Mouse (Mus musculus) thymus, postnatal 4 days (tissue): ENCODE results near the gene Lnp1.
"Not testable (repeated sequence)": the region's sequence is repeated elsewhere in the genome, so short reads cannot be mapped to it uniquely, and the experiment has no call there.

Experiments
- DNase-seq: peaks from one replicate; pipeline ENCODE4 v3.0.0; 2021

Lnp1 gene

DNA sequence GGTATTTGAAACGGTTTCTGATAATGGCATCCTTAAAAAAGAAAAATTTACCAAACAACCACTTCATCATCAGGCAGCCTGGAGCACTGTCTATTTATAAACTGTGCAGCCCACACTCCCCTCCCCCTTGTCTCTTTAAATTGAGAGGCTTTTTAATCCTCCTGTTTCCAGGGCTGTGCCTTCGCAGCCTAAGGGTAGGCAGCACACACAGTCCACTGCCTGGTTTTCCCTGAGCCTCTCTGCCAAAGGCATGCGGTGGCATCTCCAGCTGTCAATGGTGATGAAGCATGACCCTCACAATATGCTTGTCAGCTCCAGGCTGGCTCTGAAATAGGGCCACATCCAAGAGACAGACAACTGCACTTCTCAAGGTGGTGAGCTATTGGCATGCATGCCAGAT is at the start of gene Lnp1:
TSS of gene Lnp1 (minus strand) at position 39 of the 400 bp plus-strand sequence.
- no peak for DNase-seq

DNA sequence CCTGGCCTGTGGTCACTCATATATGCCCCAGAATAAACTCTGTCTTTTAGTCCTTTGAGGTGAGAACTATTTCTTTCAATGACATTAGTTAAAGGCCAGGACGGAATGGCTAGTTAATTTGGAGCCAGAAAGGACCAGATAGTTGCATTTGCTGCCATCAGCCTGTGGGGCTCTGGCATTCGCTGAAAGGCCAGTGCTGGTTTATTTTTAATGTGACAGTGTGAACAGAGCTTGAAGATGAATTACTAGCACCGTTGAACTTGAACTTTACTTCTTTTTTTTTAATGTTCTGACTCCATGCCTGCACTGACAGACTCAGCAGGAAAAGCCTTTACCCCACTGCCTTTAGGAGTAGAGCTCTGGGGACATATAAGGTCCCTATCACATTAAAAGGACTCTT is 46.8 kb upstream of the Lnp1 start:
- no peak for DNase-seq

GRCm38 (mm10) chr16:56958311-56958710 is 30.4 kb upstream of the Lnp1 start:
- DNase-seq: not testable (repeated sequence)

GRCm38 (mm10) chr16:56949085-56949484 is 21.2 kb upstream of the Lnp1 start:
- no peak for DNase-seq

GRCm38 (mm10) chr16:56942341-56942740 is 14.5 kb upstream of the Lnp1 start:
- DNase-seq: no peak

- no peak for DNase-seq
Observed at GRCm38 (mm10) chr16:56920102-56920657, 7.7 kb downstream of the Lnp1 start.

DNA sequence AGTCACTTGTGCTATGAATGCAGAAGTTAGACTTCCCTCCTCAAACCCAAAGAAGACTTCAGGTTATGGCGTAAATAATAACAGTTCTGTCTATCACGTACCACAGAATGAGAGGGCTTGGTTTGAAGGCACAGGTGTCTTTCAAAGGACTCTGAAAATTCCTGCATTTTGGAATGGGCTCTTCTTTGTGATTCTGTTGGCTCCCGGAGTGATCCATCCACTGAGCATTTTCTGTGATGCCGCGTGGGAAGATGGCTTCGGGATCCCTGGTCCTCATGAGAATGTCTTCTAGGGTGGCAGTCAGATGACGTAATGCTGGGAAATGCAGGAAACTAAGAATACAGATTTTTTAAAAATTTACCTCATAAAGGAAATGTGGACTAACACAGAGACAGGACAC is 10.6 kb downstream of the Lnp1 start:
- DNase-seq: no peak

- no peak for DNase-seq
Observed at GRCm38 (mm10) chr16:56908986-56909385, 18.9 kb downstream of the Lnp1 start.

- DNase-seq: not testable (repeated sequence)
Observed at GRCm38 (mm10) chr16:56902206-56902605, 25.7 kb downstream of the Lnp1 start.

DNA sequence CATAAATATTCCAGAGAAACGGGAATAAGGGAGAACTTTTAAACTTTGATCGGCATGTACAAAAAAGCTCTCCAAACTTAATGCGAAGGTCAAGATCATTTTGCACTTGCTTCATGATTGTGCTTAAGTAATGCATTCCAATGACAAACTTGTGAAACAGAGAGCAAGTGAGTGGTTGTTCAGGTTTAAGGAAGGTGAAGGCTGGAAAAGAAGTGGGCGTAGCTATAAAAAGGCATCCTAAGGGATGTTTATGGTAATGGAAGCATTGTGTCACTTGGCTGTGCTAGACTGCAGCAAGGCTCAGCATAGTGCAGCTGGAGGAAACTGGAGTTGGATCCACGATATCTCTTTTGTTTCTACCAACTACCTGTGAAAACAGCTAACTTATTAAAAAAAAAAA is 36.3 kb downstream of the Lnp1 start:
- DNase-seq: no peak

DNA sequence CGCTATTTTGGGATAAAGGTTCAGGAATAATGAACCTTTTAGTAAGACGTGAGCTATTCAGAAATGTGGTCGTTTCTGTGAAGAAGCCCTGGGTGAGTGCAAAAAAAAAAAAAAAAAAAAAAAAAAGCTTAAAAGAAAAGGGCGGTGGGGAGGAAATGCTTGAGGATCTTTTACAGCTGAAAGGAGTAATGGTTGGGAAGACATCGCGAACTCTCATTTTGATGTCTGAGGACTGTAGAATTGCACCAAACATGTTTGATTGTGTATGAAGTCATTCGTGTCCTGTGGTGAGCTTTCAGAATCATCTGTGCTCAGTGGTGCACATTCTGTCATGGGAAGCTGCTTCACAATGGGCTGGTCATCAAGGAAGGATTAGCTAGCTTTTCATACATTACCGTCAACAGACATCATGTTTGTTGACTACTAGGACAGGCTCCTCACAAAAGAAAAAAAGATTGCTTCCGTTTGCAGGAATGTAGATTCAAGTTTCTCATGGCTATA is 41.2 kb downstream of the Lnp1 start:
- DNase-seq: no peak

- peak; percentile 89 for DNase-seq
Observed at GRCm38 (mm10) chr16:56885824-56886615, 41.8 kb downstream of the Lnp1 start, which contains the start of gene Tmem45a. Gene Tmem45a (minus strand): TSS chr16:56886166.

- no peak for DNase-seq
Observed at GRCm38 (mm10) chr16:56884811-56885210, 43.0 kb downstream of the Lnp1 start.

- no peak for DNase-seq
Observed at GRCm38 (mm10) chr16:56873410-56873809, 54.5 kb downstream of the Lnp1 start.

- no peak for DNase-seq
Observed at GRCm38 (mm10) chr16:56870458-56870857, 57.4 kb downstream of the Lnp1 start.

GRCm38 (mm10) chr16:56868361-56868760 is 59.5 kb downstream of the Lnp1 start:
- DNase-seq: no peak

- DNase-seq: no peak
Observed at GRCm38 (mm10) chr16:56867591-56867990, 60.3 kb downstream of the Lnp1 start.
